Mouse (Mus musculus) lung, postnatal 14 days (tissue): ENCODE data around the gene Gm21170.
"Not testable (repeated sequence)": the region's sequence is repeated elsewhere in the genome, so short reads cannot be mapped to it uniquely, and the experiment has no call there.

Experiments
- DNase-seq: peaks from one replicate; pipeline ENCODE4 v3.0.0; 2021

Gm21170 gene

GRCm38 (mm10) chrY:47690998-47691397 is at the start of gene Gm21170:
Gm21170 (minus strand) TSS chrY:47691098.
- not testable (repeated sequence) for DNase-seq
